Mouse (Mus musculus): ENCODE measurements around the gene Vav3.

The Vav3 gene

GRCm38 (mm10) chr3:109592970-109593369 lies 252.5 kb downstream of the Vav3 start:
- no peak for DNase-seq (ENCODE audit: low read depth)

- DNase-seq (ENCODE audit: low read depth) = no peak
Observed at GRCm38 (mm10) chr3:109596084-109596483, 255.6 kb downstream of the Vav3 start.

GRCm38 (mm10) chr3:109600699-109601451 lies 260.4 kb downstream of the Vav3 start:
- no peak for DNase-seq (ENCODE audit: low read depth)

GRCm38 (mm10) chr3:109602753-109603152 lies 262.3 kb downstream of the Vav3 start:
- DNase-seq (ENCODE audit: low read depth) = no peak

- DNase-seq (ENCODE audit: low read depth) = no peak
Observed at GRCm38 (mm10) chr3:109606121-109606520, 265.7 kb downstream of the Vav3 start.

GRCm38 (mm10) chr3:109621721-109622120 lies 281.3 kb downstream of the Vav3 start:
- no peak for DNase-seq (ENCODE audit: low read depth)

- no peak for DNase-seq (ENCODE audit: low read depth)
Observed at GRCm38 (mm10) chr3:109622361-109622760, 281.9 kb downstream of the Vav3 start.

- no peak for DNase-seq (ENCODE audit: low read depth)
Observed at GRCm38 (mm10) chr3:109622816-109623215, 282.4 kb downstream of the Vav3 start.

GRCm38 (mm10) chr3:109623770-109624169 lies 283.3 kb downstream of the Vav3 start:
- no peak for DNase-seq (ENCODE audit: low read depth)

- no peak for DNase-seq (ENCODE audit: low read depth)
Observed at GRCm38 (mm10) chr3:109636045-109636444, 295.6 kb downstream of the Vav3 start.

GRCm38 (mm10) chr3:109639386-109639785 lies 298.9 kb downstream of the Vav3 start:
- DNase-seq (ENCODE audit: low read depth) = no peak

GRCm38 (mm10) chr3:109640796-109641195 lies 300.3 kb downstream of the Vav3 start:
- peak; percentile 2 for DNase-seq (ENCODE audit: low read depth)

- DNase-seq (ENCODE audit: low read depth) = no peak
Observed at GRCm38 (mm10) chr3:109648242-109648641, 307.8 kb downstream of the Vav3 start.

- DNase-seq (ENCODE audit: low read depth) = no peak
Observed at GRCm38 (mm10) chr3:109651479-109651878, 311.0 kb downstream of the Vav3 start.

GRCm38 (mm10) chr3:109652860-109653631 lies 312.6 kb downstream of the Vav3 start:
- DNase-seq (ENCODE audit: low read depth) = no peak

GRCm38 (mm10) chr3:109654386-109654785 lies 313.9 kb downstream of the Vav3 start:
- no peak for DNase-seq (ENCODE audit: low read depth)

- DNase-seq (ENCODE audit: low read depth) = no peak
Observed at GRCm38 (mm10) chr3:109671716-109672115, 331.3 kb downstream of the Vav3 start.

- peak; percentile 5 for DNase-seq (ENCODE audit: low read depth)
Observed at GRCm38 (mm10) chr3:109672925-109673324, 332.5 kb downstream of the Vav3 start.

GRCm38 (mm10) chr3:109680281-109680680 lies 339.8 kb downstream of the Vav3 start:
- no peak for DNase-seq (ENCODE audit: low read depth)

GRCm38 (mm10) chr3:109681863-109682262 lies 341.4 kb downstream of the Vav3 start:
- DNase-seq (ENCODE audit: low read depth) = no peak

- DNase-seq (ENCODE audit: low read depth) = peak; percentile 49
Observed at GRCm38 (mm10) chr3:109683608-109684295, 343.3 kb downstream of the Vav3 start.

GRCm38 (mm10) chr3:109690566-109690965 lies 350.1 kb downstream of the Vav3 start:
- DNase-seq (ENCODE audit: low read depth) = no peak

- DNase-seq (ENCODE audit: low read depth) = no peak
Observed at GRCm38 (mm10) chr3:109692613-109693012, 352.2 kb downstream of the Vav3 start.
